Mouse (Mus musculus): ENCODE data around the gene Gpr135. TPM values are rescaled to one million over a fixed set of nuclear protein-coding genes. Genes with fewer than 3 reads are reported as not detected.

Gene Gpr135
- total and polyA plus RNA-seq, 3 experiments: not detected

GRCm38 (mm10) chr12:72022790-72023189, 48.1 kb downstream of the Gpr135 start:
- TF ChIP-seq TBP (conservative IDR thresholded peaks at IDR 0.05; ENCODE audit: low read depth, low read length) (no peak), TCF12 (IDR thresholded peaks at IDR 0.05; ENCODE audit: low read depth, low read length) (no peak), MAX (IDR thresholded peaks at IDR 0.05; ENCODE audit: low read length) (no peak), PAX5 (IDR thresholded peaks at IDR 0.05; ENCODE audit: low read length) (no peak), RCOR1 (conservative IDR thresholded peaks at IDR 0.05; ENCODE audit: low read depth, low read length) (no peak), ZC3H11A (IDR thresholded peaks at IDR 0.05; ENCODE audit: low read depth, low read length) (no peak), ZNF384 (IDR thresholded peaks at IDR 0.05; ENCODE audit: low read depth, low read length) (no peak)
- Histone ChIP-seq H3K27ac (ENCODE audit: insufficient read depth, low read depth) (no peak overlapping the region), H3K27me3 (replicated peaks) (no peaks in the 10 kb centered on the region), H3K4me1 (ENCODE audit: control insufficient read depth in 1 of 2, insufficient read depth in 2 of 2) (peaks cover 0 to 6% of the 10 kb centered on the region in 2 experiments; a peak in 2 of 4 replicates), H3K4me3 (replicated peaks in 1 of 3; ENCODE audit: low read depth in 2 of 3, low read length in 2 of 3, poor library complexity in 1 of 3) (no peak overlapping the region), H3K9me3 (replicated peaks; ENCODE audit: low read length) (peaks cover 4% of the 10 kb centered on the region), H3K79me2 (replicated peaks; ENCODE audit: control insufficient read depth, extremely low read depth, insufficient read depth, poor library complexity, severe bottlenecking) (no peaks in the 10 kb centered on the region), H3K9ac (ENCODE audit: insufficient read depth, low read depth) (no peak overlapping the region), H3K4me2 (ENCODE audit: insufficient read depth, low read depth, poor library complexity, severe bottlenecking) (no peak overlapping the region), H3K36me3 (replicated peaks in 1 of 2; ENCODE audit: control insufficient read depth in 1 of 2, insufficient read depth in 1 of 2, low read length in 1 of 2) (no peaks in the 10 kb centered on the region)
- no peak for DNase-seq (ENCODE audit: extremely low read depth)
- dilution Hi-C loops (cut with MboI; ENCODE audit: extremely low pct_ligation_motif_present, extremely low pct_unique_long_range_greater_than_20kb, low sequenced_read_pairs) (no loop called here), in situ Hi-C loops (cut with MboI; ENCODE audit: low pct_ligation_motif_present, low pct_unique_long_range_greater_than_20kb, low sequenced_read_pairs) (no loop called here)

- Histone ChIP-seq H3K4me1 (ENCODE audit: control insufficient read depth in 1 of 2, insufficient read depth in 2 of 2) (peaks cover 0 to 16% of the 10 kb centered on the region in 2 experiments; a peak in 3 of 4 replicates), H3K4me3 (replicated peaks in 1 of 3; ENCODE audit: low read depth in 2 of 3, low read length in 2 of 3, poor library complexity in 1 of 3) (no peak overlapping the region), H3K36me3 (replicated peaks in 1 of 2; ENCODE audit: control insufficient read depth in 1 of 2, insufficient read depth in 1 of 2, low read length in 1 of 2) (no peaks in the 10 kb centered on the region), H3K27ac (ENCODE audit: insufficient read depth, low read depth) (no peak overlapping the region), H3K27me3 (replicated peaks) (no peaks in the 10 kb centered on the region), H3K79me2 (replicated peaks; ENCODE audit: control insufficient read depth, extremely low read depth, insufficient read depth, poor library complexity, severe bottlenecking) (no peaks in the 10 kb centered on the region), H3K9me3 (replicated peaks; ENCODE audit: low read length) (peaks cover 4% of the 10 kb centered on the region), H3K4me2 (ENCODE audit: insufficient read depth, low read depth, poor library complexity, severe bottlenecking) (no peak overlapping the region), H3K9ac (ENCODE audit: insufficient read depth, low read depth) (no peak overlapping the region)
- dilution Hi-C loops (cut with MboI; ENCODE audit: extremely low pct_ligation_motif_present, extremely low pct_unique_long_range_greater_than_20kb, low sequenced_read_pairs) (no loop called here), in situ Hi-C loops (cut with MboI; ENCODE audit: low pct_ligation_motif_present, low pct_unique_long_range_greater_than_20kb, low sequenced_read_pairs) (no loop called here)
- DNase-seq (ENCODE audit: extremely low read depth): no peak
- TF ChIP-seq BHLHE40 (IDR thresholded peaks at IDR 0.05; ENCODE audit: low read depth, low read length) (no peak), GABPA (IDR thresholded peaks at IDR 0.05; ENCODE audit: insufficient replicate concordance, low read depth, low read length) (no peak), ZC3H11A (IDR thresholded peaks at IDR 0.05; ENCODE audit: low read depth, low read length) (no peak), SIN3A (IDR thresholded peaks at IDR 0.05; ENCODE audit: low read length) (no peak)
Observed at GRCm38 (mm10) chr12:72021543-72021942, 49.4 kb downstream of the Gpr135 start.

GRCm38 (mm10) chr12:72020285-72020684, 50.6 kb downstream of the Gpr135 start:
- DNase-seq (ENCODE audit: extremely low read depth): no peak
- Histone ChIP-seq H3K4me1 (ENCODE audit: control insufficient read depth in 1 of 2, insufficient read depth in 2 of 2) (peaks cover 0 to 29% of the 10 kb centered on the region in 2 experiments; a peak in 3 of 4 replicates), H3K4me2 (ENCODE audit: insufficient read depth, low read depth, poor library complexity, severe bottlenecking) (no peak overlapping the region), H3K27ac (ENCODE audit: insufficient read depth, low read depth) (no peak overlapping the region), H3K27me3 (replicated peaks) (no peaks in the 10 kb centered on the region), H3K4me3 (replicated peaks in 1 of 3; ENCODE audit: low read depth in 2 of 3, low read length in 2 of 3, poor library complexity in 1 of 3) (no peak overlapping the region), H3K36me3 (replicated peaks in 1 of 2; ENCODE audit: control insufficient read depth in 1 of 2, insufficient read depth in 1 of 2, low read length in 1 of 2) (no peaks in the 10 kb centered on the region), H3K9ac (ENCODE audit: insufficient read depth, low read depth) (no peak overlapping the region), H3K9me3 (replicated peaks; ENCODE audit: low read length) (peaks cover 4% of the 10 kb centered on the region), H3K79me2 (replicated peaks; ENCODE audit: control insufficient read depth, extremely low read depth, insufficient read depth, poor library complexity, severe bottlenecking) (no peaks in the 10 kb centered on the region)
- in situ Hi-C loops (cut with MboI; ENCODE audit: low pct_ligation_motif_present, low pct_unique_long_range_greater_than_20kb, low sequenced_read_pairs): no loop called here
- TF ChIP-seq TCF12 (IDR thresholded peaks at IDR 0.05; ENCODE audit: low read depth, low read length) (no peak), JUN (IDR thresholded peaks at IDR 0.05; ENCODE audit: insufficient read depth, low read depth, low read length) (no peak), BHLHE40 (IDR thresholded peaks at IDR 0.05; ENCODE audit: low read depth, low read length) (no peak), RCOR1 (conservative IDR thresholded peaks at IDR 0.05; ENCODE audit: low read depth, low read length) (no peak), ZC3H11A (IDR thresholded peaks at IDR 0.05; ENCODE audit: low read depth, low read length) (no peak), UBTF (IDR thresholded peaks at IDR 0.05; ENCODE audit: low read depth, low read length) (no peak), ELF1 (IDR thresholded peaks at IDR 0.05; ENCODE audit: low read depth, low read length) (no peak), MAFK (IDR thresholded peaks at IDR 0.05; ENCODE audit: insufficient replicate concordance, low read length) (no peak), MAX (IDR thresholded peaks at IDR 0.05; ENCODE audit: low read length) (no peak), POLR2A (IDR thresholded peaks at IDR 0.05; ENCODE audit: low read depth, low read length) (no peak), NRF1 (IDR thresholded peaks at IDR 0.05; ENCODE audit: low read depth, low read length) (no peak)
- dilution Hi-C loops (cut with MboI; ENCODE audit: extremely low pct_ligation_motif_present, extremely low pct_unique_long_range_greater_than_20kb, low sequenced_read_pairs): no loop called here

Data from CH12.LX (cell line).